Mouse (Mus musculus): ENCODE results near the gene Cpox.
"Not testable (repeated sequence)": the region's sequence is repeated elsewhere in the genome, so short reads cannot be mapped to it uniquely, and the experiment has no call there.

Cpox gene

DNA sequence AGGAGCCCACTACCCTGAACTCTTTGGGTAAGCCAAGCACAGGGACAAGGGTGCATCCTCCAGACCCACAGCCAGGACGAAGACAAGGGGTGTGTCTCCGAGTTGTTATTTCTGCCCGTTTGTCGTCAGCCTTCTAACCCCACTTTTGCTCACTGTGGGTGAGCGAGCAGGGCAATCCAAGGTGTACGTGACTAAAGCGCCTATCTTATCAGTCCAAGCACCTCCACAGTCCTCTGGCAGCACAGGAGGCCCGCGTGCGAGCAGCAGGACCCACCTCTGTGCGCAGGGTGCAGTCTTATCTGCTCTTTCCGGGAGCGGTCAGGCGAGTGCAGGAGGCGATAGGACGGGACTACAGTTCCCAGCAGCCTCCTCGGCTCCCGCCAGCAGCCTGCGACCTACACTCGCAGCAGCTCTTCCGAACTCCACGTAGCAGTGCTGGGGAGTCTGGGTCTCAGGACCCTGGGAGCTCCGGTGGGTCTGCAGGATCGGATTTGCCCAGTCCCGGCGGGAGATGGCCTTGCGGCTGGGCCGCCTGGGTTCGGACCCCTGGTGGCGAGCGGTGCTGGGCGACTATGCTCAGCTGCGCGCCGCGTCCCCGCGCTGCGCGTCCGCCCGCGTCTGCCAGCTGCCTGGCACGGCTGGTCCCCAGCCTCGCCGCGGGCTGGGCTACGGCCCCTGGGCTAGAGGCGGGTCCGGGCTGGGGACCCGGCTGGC is at the start of gene Cpox:
Gene Cpox (plus strand): TSS at position 376 of the 714 bp plus-strand sequence.
- DNase-seq, result peak; percentile 71 to 77

- no peak for DNase-seq
Observed at GRCm38 (mm10) chr16:58622377-58622776, 47.7 kb upstream of the Cpox start.

DNA sequence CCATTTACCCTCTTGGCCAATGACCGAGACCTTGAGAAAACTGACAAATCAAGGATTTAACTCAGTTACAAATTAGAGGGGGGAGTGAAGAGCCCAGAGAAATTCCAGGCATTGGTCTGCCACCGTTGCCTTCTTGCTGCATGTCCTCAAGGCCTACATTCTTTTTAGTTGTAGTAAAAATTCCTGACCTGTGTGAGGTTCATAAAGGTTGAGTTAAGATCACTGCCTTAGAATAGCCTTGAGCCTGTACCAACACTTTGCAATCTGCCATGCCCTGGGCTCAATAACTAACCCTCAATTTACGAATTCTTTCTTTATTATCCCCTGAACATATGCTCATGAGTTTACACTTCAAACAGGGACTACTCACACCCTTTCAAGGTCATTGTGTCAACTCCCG is 47.0 kb upstream of the Cpox start:
- no peak for DNase-seq

DNA sequence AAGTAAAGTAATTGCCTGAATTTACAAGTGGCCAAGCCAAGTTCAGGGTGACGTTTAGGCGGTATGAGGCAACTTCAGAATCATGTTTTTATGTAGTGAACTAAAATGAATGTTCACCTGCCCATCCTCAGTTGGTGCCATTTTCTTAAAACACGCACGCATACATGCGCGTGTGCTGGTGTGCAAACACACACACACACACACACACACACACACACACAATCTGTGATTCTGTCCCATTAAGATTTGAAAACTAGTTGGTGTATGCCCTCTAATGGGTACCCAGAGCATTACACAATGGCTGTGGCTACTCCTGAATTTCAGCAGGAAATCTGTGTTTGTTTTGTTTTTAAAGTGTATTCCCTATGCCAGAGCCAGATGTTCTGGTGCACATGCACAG is 46.1 kb upstream of the Cpox start:
- DNase-seq, result peak; percentile 50 to 58

- DNase-seq, result no peak
Observed at GRCm38 (mm10) chr16:58627597-58628335, 42.3 kb upstream of the Cpox start.

DNA sequence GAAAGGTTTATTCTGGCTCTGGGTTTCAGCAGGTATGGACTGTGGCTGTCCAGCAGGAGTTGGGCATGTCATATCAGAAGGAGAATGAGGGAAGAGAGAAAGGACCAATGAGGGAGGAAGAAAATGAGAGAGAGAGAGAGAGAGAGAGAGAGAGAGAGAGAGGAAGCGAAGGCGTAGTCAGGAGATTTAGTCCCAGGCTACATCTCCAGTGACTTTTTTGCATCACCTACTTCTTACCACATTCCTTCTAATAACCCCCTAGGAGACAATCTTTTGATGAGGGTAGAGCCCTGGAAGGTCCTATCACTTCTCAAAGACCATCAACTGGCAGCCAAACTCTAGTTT is 41.8 kb upstream of the Cpox start:
- DNase-seq, result no peak

- DNase-seq, result no peak
Observed at GRCm38 (mm10) chr16:58628968-58629367, 41.1 kb upstream of the Cpox start.

DNA sequence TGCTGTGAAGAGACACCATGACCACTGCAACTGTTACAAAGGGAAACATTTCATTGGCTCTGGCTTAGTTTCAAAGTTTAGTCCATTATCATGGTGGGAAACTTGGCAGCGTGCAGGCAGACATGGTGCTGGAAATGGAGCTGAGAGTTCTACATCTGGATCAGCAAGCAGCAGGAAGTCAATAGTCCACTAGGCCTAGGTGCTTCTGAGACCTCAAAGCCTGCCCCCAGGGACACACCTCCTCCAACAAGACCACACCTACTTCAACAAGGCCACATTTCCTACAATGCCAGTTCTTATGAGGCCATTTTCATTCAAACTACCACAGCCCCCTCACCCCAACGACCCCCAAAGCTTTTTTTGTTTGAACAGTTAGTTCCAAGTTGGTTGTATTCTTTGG is 40.4 kb upstream of the Cpox start:
- no peak for DNase-seq

- no peak for DNase-seq
Observed at GRCm38 (mm10) chr16:58635866-58636265, 34.2 kb upstream of the Cpox start.

DNA sequence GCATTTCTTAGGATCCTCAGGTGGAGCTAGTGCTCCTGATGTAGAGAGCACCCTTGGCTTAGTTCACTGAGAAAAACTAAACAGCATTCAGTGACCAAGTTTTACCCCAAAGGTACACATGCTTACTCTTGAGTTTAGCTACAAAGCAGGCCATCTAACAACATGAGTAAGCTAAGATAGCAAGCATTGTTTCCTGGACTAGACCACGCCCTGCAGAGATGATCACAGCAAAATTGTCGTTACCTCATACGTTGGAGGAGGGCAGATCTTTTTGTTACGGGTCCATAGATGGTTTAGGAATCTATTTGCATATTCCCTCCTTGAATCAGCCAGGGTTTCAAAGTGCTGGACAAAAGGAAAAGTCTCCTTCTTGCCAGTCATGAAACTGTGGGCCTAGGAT is 32.6 kb upstream of the Cpox start:
- no peak for DNase-seq

DNA sequence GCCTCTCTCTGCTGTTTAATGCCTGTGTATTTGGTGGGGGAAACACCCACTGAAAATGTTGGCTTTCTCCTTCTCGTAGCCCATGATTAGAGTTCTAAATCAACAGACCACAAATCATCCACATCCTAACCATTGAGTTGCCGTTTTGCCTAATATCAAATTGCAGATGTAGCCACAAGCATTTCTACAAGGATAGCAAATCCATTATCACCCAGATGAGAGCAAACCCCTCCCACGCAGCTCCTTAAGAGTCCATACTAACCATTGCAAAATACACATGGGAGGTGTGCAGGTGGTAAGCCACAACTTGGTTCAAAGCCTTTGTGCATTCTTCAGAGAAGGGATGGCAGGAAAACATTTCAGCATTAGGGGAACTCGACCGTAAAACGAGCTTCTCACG is 32.1 kb upstream of the Cpox start:
- DNase-seq, result no peak

GRCm38 (mm10) chr16:58638689-58639175 is 31.4 kb upstream of the Cpox start, which contains the start of gene E330017A01Rik:
Gene E330017A01Rik (minus strand): TSS chr16:58638739.
- no peak for DNase-seq

DNA sequence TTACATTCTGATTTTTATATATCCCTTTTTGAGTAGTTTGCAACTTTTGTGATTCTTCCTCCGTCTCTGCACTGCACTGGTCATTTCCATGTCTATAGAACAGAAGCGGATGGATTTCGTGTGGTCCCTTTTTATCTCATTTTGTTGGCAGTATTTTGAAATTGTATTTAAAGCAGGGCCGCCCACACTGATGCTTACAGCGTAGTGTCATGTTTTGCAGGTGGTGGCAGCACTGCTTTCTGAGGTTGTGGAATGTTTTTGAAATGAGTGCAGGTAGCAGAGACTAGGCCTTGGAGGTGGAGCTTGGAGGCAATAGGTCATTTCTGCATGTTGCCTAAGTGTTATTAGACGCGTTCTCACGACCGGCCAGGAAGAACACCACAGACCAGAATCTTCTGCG is 20.1 kb upstream of the Cpox start:
- no peak for DNase-seq

DNA sequence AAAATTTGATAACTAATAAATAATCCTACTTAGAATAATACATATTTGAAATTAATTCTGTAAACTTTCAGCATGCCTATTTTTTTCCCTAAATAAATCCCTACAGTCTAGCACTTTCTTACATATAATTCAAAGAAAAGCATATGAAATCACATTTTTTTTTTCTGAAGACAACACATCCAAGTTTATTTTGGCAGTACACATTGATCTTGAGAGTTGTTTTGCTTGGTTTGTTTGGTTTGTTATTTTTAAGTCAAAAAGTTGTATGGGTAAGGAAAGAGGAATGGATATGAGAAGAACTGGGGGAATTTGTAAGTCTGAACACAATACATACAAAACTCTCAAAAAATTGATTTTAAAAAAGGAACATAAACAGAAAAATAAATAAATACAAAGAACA is 14.3 kb upstream of the Cpox start:
- no peak for DNase-seq

DNA sequence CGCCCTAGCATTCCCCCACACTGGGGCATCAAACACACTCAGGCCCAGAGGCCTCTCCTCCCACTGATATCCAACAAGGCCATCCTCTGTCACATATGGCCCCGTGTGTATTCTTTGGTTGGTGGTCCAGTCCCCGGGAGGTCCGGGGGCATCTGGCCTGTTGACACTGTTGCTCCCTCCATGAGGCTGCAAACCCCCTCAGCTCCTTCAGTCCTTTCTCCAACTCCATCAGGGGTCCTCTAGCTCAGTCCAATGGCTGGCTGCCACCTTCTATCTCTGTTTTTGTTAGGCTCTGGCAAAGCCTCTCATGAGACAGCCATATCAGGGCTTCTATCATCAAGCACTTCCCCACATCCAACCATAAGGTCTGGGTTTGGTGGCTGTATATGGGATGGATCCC is 13.6 kb upstream of the Cpox start:
- no peak for DNase-seq

DNA sequence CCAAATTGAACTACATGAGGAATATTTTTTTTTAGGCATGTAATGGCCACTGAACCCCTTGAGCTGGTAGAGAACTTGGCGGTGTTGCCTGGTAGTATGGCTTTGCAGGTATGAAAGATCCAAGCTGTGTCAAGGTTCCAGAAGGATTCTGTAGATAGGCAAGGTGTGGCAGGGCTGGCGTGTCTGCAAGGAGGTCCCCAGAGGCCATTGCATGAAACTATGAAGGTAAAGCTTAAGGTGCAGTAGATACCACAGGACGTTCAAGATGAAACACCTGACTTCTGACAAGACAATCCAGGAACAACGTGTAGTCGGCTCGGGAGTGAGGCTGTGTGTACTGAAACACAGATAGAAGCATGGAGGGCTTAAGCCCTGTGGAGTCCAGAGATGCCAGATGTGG is 11.4 kb upstream of the Cpox start:
- no peak for DNase-seq

GRCm38 (mm10) chr16:58661826-58662225 is 8.3 kb upstream of the Cpox start:
- no peak for DNase-seq

GRCm38 (mm10) chr16:58662287-58662791 is 7.8 kb upstream of the Cpox start:
- no peak for DNase-seq

DNA sequence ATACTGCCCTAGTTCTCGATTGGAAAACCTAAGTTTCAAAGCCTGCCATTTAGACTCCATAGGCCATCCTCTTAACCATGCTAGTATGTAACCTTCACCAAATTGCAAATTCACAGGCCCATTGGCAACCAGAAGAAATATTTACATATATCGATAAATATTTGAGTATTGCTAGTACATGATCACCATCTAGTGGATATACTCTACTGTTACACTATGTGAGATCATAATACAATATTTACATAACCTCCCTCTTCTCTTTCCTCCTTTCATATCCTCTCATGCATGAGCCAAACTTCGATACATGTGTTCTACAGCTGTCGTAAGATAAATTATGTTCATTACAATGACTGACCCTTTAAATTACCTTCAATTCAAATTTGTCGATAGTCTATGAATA is 7.1 kb upstream of the Cpox start:
- DNase-seq, result no peak

DNA sequence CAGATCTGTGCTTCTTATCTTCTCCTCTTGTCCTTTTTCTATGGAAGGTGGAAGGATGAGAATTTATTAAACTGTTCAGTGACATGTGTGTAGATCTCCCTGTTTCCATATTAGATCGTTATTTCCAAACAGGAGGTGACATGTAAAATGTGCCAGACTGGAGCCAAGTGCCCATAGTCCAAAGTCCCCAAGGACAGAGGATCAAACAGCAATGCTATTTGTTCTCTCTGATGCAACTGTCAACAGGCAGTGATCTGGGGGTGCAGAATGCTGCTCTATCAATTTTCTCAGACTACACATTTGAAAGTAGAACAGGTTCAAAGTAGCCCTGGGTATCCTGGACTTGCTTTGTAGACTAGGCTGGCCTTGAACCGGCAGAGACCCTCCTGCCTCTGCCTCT is 6.3 kb upstream of the Cpox start:
- DNase-seq, result no peak

DNA sequence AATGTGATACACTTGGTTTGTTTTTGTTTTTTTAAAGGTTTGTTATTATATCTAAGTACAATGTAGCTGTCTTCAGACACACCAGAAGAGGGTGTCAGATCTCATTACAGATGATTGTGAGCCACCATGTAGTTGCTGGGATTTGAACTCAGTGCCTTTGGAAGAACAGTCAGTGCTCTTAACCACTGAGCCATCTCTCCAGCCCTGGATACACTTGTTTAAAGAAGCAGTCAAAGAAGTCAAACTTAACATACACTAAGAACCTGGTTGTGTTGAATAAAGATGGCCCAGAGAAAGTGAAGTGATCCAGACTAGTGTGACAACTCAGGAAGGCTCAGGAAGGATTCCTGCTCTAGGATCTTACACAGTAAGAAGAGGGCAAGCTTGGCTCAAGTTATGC is 5.0 kb upstream of the Cpox start:
- not testable (repeated sequence) for DNase-seq

- DNase-seq, result not testable (repeated sequence)
Observed at GRCm38 (mm10) chr16:58666681-58667080, 3.4 kb upstream of the Cpox start.

GRCm38 (mm10) chr16:58668586-58668985 is 1.5 kb upstream of the Cpox start:
- no peak for DNase-seq

- DNase-seq, result no peak
Observed at GRCm38 (mm10) chr16:58669264-58669663, 828 bp upstream of the Cpox start.
